Mouse (Mus musculus) cerebellum, adult 2 months (tissue): ENCODE measurements around the gene 2210016F16Rik. TPM values are rescaled to one million over a fixed set of nuclear protein-coding genes. Genes with fewer than 3 reads are reported as not detected.
"Not testable (repeated sequence)": the region's sequence is repeated elsewhere in the genome, so short reads cannot be mapped to it uniquely, and the experiment has no call there.

Source experiments
- DNase-seq, 2 experiments: peaks; one replicate each; pipeline ENCODE4 v3.0.0; 2021
- H3K27ac ChIP-seq: fragments of 200-500 bp; 2 replicates; pipeline ENCODE4 v1.5.1; 2012; ENCODE audit warnings: low read length, control low read depth, inconsistent platforms; ENCODE audit not compliant: insufficient read depth
- H3K27me3 ChIP-seq: fragments of 200-500 bp; 2 replicates; pipeline ENCODE4 v1.6.1; 2012; ENCODE audit warnings: inconsistent platforms, mild to moderate bottlenecking, low read length, moderate library complexity; ENCODE audit not compliant: control insufficient read depth, insufficient read depth
- H3K4me1 ChIP-seq: fragments of 200-500 bp; 2 replicates; pipeline ENCODE4 v1.6.1; 2011; ENCODE audit warnings: low read length; ENCODE audit not compliant: control insufficient read depth, insufficient read depth
- H3K4me3 ChIP-seq: fragments of 200-500 bp; replicated peaks from 2 replicates; pipeline ENCODE3; 2011; ENCODE audit warnings: mild to moderate bottlenecking, low read depth, low read length, control low read depth; ENCODE audit not compliant: insufficient read depth
- CTCF ChIP-seq: fragments of 200-500 bp; IDR thresholded peaks from 2 replicates; pipeline ENCODE4 v1.5.1; 2011; ENCODE audit warnings: low read depth, mild to moderate bottlenecking, control low read depth, low read length, moderate library complexity, borderline replicate concordance; ENCODE audit not compliant: insufficient read depth
- POLR2A ChIP-seq: fragments of 200-500 bp; IDR thresholded peaks from 2 replicates; pipeline ENCODE4 v1.6.1; 2011; ENCODE audit warnings: low read length, control low read depth, borderline replicate concordance; ENCODE audit not compliant: insufficient read depth
- WGBS: fragments of 180-500 bp; shearing (Covaris S2); methylation state at CpG from one replicate; pipeline ENCODE4 v1.1.7; 2018; 5-methylcytosine and 5-hydroxymethylcytosine counted together
- polyA plus RNA-seq: library from polyadenylated mRNA; depleted of rRNA; stranded (reverse); fragments of >200 nt; gene quantifications from 2 replicates; pipeline ENCODE4 v1.2.3, GENCODE M21; 2012

2210016F16Rik gene
- polyA plus RNA-seq, 1 experiment: 8.5 TPM

DNA sequence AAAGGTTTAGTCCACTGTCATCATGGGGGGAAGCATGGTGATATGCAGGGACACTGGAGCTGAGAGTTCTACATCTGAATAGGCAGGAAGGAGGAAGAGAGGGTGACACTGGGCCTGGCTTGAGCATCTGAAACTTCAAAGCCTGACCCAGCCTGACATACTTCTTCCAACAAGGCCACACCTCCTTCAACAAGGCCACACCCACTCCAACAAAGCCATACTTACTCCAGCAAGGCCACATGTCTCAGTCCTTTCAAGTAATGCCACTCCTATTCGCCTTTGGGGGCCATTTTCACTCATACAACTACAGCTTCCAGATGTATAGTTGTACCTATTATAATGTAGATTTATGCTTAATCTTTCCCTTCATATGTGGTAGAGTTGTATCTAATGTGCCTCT lies 17.4 kb downstream of the 2210016F16Rik start:
- 59% methylated on average over 1 of the region's 1 CpGs for WGBS
- Histone ChIP-seq H3K27ac (no peak overlapping the region), H3K4me1 (no peaks in the 10 kb centered on the region), H3K27me3 (no peaks in the 10 kb centered on the region), H3K4me3 (no peak overlapping the region)
- no peak for TF ChIP-seq POLR2A
- TF ChIP-seq CTCF: no peak
- DNase-seq: no peak

DNA sequence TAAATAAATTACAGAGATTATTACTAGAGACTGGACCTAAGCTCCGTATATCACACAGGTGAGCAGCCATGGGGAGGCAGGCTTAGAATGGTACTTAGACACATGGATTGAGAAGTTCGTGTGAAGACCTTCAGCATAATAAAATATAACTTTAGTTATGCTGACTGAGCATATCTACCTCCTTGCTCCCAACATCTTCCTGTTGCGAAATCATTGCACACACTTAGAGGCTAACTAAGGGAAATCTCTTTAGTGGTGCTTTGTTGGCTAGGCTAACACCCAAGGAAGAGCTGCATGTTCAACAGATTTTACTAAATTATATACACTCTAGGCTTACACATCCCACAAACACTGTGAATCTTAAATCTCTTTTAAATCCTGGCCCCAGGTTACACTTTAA lies 18.7 kb downstream of the 2210016F16Rik start:
- H3K27me3 ChIP-seq: no peaks in the 10 kb centered on the region
- no peak for DNase-seq
- TF ChIP-seq CTCF (no peak), POLR2A (no peak)
- H3K4me3 ChIP-seq: no peak overlapping the region
- WGBS: 89% methylated on average over 3 of the region's 3 CpGs
- no peaks in the 10 kb centered on the region for H3K4me1 ChIP-seq
- no peak overlapping the region for H3K27ac ChIP-seq

DNA sequence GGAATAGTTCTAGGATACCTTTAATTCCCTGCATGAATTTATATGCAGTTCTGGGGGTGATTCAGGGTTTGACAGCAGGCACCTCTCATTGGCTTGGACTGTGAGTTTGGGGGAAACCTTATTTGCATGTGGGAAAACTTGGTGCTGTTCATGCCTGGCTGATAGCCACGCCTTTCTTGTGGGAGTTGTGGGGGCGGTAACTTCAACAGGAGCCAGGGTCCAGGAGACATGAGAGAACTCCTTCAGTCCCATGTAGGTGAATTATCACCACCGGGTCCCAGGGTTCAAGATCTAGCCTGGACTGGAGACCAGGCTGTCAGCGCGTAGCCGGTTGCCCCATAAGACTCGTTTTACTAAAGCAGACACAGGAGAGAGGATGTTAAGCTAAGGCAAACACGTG lies 19.8 kb downstream of the 2210016F16Rik start:
- H3K4me3 ChIP-seq, H3K27ac ChIP-seq: not testable (repeated sequence)

DNA sequence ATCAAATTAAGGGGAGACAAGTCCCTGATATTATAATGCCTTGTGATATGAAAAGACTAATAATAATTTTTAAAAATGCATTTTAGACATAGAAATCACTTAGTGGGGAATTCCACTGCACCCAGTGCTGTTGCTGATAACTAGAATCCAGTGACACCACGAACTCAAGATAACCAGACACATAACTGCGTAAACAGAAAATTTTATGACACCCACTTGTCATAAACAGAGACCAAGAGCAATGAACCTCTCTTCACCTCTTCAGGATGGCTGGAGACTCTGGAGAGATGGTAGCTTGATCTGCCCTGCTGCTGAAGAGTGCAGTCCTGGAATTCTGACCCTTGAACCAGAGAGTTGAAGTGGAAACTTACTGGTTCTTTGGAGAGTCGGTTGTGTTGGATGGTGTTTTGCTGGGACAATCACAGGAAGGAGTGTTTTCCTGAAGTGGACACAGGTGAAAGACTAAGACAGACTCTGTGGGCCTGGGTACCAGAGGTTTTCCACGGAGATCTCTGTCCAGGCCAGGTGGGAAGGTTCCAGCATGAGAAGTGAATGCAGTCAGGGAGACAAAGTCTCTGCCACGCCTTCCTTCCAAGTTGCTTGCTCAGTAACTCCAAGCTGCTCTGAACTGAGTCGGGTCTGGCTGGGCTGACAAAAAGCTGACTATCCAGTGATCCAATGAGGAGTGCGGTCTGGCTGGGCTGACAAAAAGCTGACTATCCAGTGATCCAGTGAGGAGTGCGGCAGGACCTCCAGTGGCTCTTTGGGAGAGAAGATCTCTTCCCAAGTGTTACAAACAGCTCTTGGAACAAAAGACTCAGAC lies 20.5 kb downstream of the 2210016F16Rik start:
- Histone ChIP-seq H3K4me3 (no peak overlapping the region), H3K27ac (no peak overlapping the region), H3K4me1 (no peaks in the 10 kb centered on the region), H3K27me3 (no peaks in the 10 kb centered on the region)
- TF ChIP-seq CTCF (no peak), POLR2A (no peak)
- 78% methylated on average over 8 of the region's 8 CpGs for WGBS
- no peak for DNase-seq

More for the DNA sequence above, 19.8 kb downstream of the 2210016F16Rik start:
- not testable (repeated sequence) for H3K27me3 ChIP-seq, H3K4me1 ChIP-seq, DNase-seq
- WGBS: 82% methylated on average over 8 of the region's 8 CpGs

DNA sequence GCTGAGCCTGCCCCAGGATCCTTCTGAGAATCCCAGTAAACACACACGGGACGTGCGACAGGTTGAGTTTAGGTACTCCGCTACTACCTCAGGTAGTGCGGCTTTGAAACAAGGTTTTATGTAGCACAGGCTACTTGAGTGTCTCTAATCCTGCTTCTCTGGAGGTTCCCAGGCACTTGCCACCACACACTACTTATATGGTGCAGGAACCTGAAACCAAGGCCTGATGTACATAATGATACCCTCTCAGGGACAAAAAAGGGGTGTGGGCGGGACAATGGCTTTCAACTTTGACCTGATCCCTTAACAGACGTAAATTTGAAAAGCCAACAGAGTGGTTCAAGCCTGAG lies 25.7 kb downstream of the 2210016F16Rik start:
- H3K27me3 ChIP-seq: no peaks in the 10 kb centered on the region
- no peak for TF ChIP-seq CTCF
- no peak for TF ChIP-seq POLR2A
- DNase-seq: no peak
- no peak overlapping the region for H3K27ac ChIP-seq
- WGBS: 15% methylated on average over 7 of the region's 7 CpGs
- H3K4me1 ChIP-seq: no peaks in the 10 kb centered on the region
- H3K4me3 ChIP-seq: peak overlapping the region; percentile 45

DNA sequence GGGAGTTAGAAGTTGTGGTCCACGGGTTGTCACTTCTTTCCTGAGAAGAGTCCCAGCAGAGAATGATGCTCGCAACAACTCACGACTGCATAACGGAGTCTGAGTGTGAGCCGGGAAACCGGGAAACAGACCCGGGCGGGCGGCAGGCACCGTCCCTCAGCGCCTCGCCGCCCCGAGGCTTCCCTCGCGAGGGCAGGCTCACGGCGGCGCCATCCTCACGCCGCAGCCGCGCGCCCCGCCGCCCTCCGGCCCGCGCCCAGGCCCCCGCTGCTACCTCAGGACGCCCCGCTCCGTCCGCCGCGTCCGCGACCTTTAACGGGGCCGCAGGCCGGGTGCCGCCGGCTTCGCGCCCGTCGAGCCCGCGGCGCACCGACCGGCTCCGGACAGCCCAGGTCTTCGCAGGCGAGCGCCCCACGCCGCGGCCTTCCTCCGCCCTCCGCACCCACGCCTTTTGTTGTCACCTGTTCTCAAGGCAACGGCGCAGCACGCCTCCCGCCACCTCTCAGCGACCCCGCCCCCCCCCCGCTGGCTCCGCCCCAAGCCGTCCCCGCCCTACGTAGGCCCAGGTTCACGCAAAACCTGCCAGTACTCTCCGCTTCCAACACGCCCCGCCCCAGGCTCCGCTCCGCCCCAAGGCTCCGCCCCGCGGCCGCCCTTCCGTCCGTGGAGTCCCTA lies 26.3 kb downstream of the 2210016F16Rik start, which contains the start of gene Kif27:
Gene Kif27 (minus strand): TSS at position 494 of the 675 bp plus-strand sequence.
- H3K4me1 ChIP-seq: no peaks in the 10 kb centered on the region
- H3K4me3 ChIP-seq: peak within 1 kb of the TSS; percentile 45
- H3K27ac ChIP-seq: no peak within 1 kb of the TSS
- WGBS: under 1% methylated on average over 83 of the region's 85 CpGs
- peak; percentile 68 to 72 for DNase-seq
- H3K27me3 ChIP-seq: no peaks in the 10 kb centered on the region
- TF ChIP-seq POLR2A (no peak), CTCF (no peak)

DNA sequence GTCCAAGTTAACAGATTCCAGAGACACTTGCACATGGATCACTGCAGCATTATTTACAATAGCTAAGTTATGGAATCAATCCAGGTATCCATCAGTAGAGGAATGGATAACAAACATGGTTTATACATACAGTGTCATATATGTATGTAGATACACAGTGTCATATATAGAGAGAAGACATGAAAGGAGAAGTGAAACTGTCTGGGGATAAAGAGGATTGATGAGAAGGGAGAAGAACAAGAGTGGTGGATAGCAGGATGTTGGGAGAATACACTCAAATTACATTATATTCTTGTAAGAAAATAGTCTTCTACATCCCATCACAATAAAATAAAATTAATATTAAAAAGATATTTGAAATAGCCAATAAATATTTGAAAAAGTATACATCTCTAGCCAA lies 32.0 kb downstream of the 2210016F16Rik start:
- Histone ChIP-seq H3K4me1 (no peaks in the 10 kb centered on the region), H3K27ac (no peak overlapping the region), H3K27me3 (no peaks in the 10 kb centered on the region), H3K4me3 (no peak overlapping the region)
- DNase-seq: no peak
- TF ChIP-seq POLR2A (no peak), CTCF (no peak)

DNA sequence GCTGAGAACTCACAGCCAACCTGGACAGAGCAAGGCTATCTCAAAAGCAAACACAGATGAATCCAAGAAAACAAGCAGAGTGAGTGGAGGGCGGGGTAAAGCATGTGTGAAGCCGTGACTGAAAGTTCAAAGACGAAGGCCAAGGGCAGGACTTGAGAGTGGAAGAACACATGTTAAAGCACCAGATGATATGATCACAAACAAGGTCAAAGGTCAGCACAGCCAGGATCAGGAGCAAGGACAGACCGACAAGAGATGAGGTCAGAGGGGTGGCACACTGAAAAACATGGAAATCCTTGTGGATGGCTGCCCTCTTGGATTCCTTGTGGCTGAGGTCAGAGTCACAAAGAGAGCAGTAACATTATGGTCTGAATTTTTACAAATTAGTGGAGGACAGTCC lies 34.4 kb downstream of the 2210016F16Rik start:
- Histone ChIP-seq H3K4me3 (no peak overlapping the region), H3K4me1 (no peaks in the 10 kb centered on the region), H3K27ac (no peak overlapping the region), H3K27me3 (no peaks in the 10 kb centered on the region)
- no peak for TF ChIP-seq POLR2A
- TF ChIP-seq CTCF: no peak
- 76% methylated on average over 4 of the region's 4 CpGs for WGBS
- DNase-seq: no peak
